Mouse (Mus musculus) liver, adult 2 months (tissue): ENCODE measurements around the gene Nup188.

ENCODE experiments used
- CTCF ChIP-seq: fragments of 200-500 bp; IDR thresholded peaks from 2 replicates; pipeline ENCODE4 v1.5.1; 2011; ENCODE audit warnings: low read depth, low read length, control low read depth
- POLR2A ChIP-seq: fragments of 200-500 bp; IDR thresholded peaks from 2 replicates; pipeline ENCODE4 v1.6.1; 2011; ENCODE audit warnings: low read length, control low read depth; ENCODE audit not compliant: insufficient read depth; ENCODE audit errors: extremely low read depth

- TF ChIP-seq POLR2A (no peak), CTCF (no peak)
These were observed 35.8 kb upstream of the Nup188 start for GRCm38 (mm10) chr2:30250166-30251128.
